Comparison of ENCODE assay signal across 8 mouse cellular contexts in genomic region chr7:35056436-35056864, GRCm38 (mm10). TPM values are rescaled to one million over a fixed set of nuclear protein-coding genes. Genes with fewer than 3 reads are reported as not detected.
DNase-seq lines count a peak whose midpoint lies in the region; ATAC-seq and TF ChIP-seq lines count a peak whose summit lies in the region.

Cebpg (minus strand) TSS chr7:35056573.

- peak within 1 kb of the TSS; percentile 93 for H3K4me2 ChIP-seq in lung, embryonic 14.5 days

- under 1% methylated on average over 53 of the region's 53 CpGs for WGBS in cerebellum, adult 2 months
- WGBS in lung, embryonic 14.5 days, result under 1% methylated on average over 46 of the region's 53 CpGs

- H3K9me3 ChIP-seq in lung, embryonic 14.5 days (ENCODE audit: low read depth, low read length), result no peaks in the 10 kb centered on the region

- no peaks in the 10 kb centered on the region for H3K27me3 ChIP-seq in cerebellum, adult 2 months (ENCODE audit: control insufficient read depth, insufficient read depth, low read length)
- H3K27me3 ChIP-seq in lung, embryonic 14.5 days (ENCODE audit: insufficient read depth, low read length), result no peaks in the 10 kb centered on the region

- no peak for TF ChIP-seq CTCF in cerebellum, adult 2 months (IDR thresholded peaks at IDR 0.05; ENCODE audit: borderline replicate concordance, insufficient read depth, low read depth, low read length)
- no peak for TF ChIP-seq CTCF in lung, embryonic 14.5 days (IDR thresholded peaks at IDR 0.05; ENCODE audit: low read depth)

- H3K9ac ChIP-seq in lung, embryonic 14.5 days, result peak within 1 kb of the TSS; percentile 87

- peak; percentile 53 for TF ChIP-seq POLR2A in cerebellum, adult 2 months (IDR thresholded peaks at IDR 0.05; ENCODE audit: borderline replicate concordance, insufficient read depth, low read length)

- no peaks in the 10 kb centered on the region for H3K4me1 ChIP-seq in cerebellum, adult 2 months (ENCODE audit: control insufficient read depth, insufficient read depth, low read length)
- H3K4me1 ChIP-seq in lung, embryonic 14.5 days (ENCODE audit: insufficient read depth), result peaks cover 8% of the 10 kb centered on the region

- ATAC-seq in lung, embryonic 14.5 days (ENCODE audit: insufficient read depth), result peak; percentile 99
- peak; percentile 95 for ATAC-seq in neutrophil, adult 5-6 weeks (ENCODE audit: extremely low read depth, insufficient number of reproducible peaks, low FRiP score, poor library complexity, severe bottlenecking)

- peak; percentile 59 for DNase-seq in MEL-GATA-1-ER (ENCODE audit: extremely low read depth, low read depth)
- DNase-seq in cerebellum, adult 2 months, result peak; percentile 97 to 99
- DNase-seq in forelimb bud, embryonic 11.5 days (ENCODE audit: low read depth, low spot score), result peak; percentile 88
- peak; percentile 98 for DNase-seq in heart, postnatal 4 days
- peak; percentile 92 to 98 for DNase-seq in layer of hippocampus, adult 8-10 months (ENCODE audit: low spot score in 2 of 2)
- peak; percentile 97 for DNase-seq in lung, embryonic 14.5 days
- peak; percentile 95 for DNase-seq in testis, postnatal 14 days (ENCODE audit: low spot score)

- no peaks in the 10 kb centered on the region for H3K36me3 ChIP-seq in lung, embryonic 14.5 days (ENCODE audit: insufficient read depth)

- peak within 1 kb of the TSS; percentile 84 for H3K27ac ChIP-seq in cerebellum, adult 2 months (ENCODE audit: insufficient read depth, low read length)
- peak within 1 kb of the TSS; percentile 81 for H3K27ac ChIP-seq in lung, embryonic 14.5 days (ENCODE audit: low read depth)

- peak within 1 kb of the TSS; percentile 89 for H3K4me3 ChIP-seq in cerebellum, adult 2 months (replicated peaks; ENCODE audit: insufficient read depth, low read depth, low read length)
- peak within 1 kb of the TSS; percentile 89 for H3K4me3 ChIP-seq in lung, embryonic 14.5 days (ENCODE audit: low read depth, low read length)

RNA-seq across cellular contexts. Expression of gene Cebpg, which starts in this region (rescaled TPM):
- polyA plus RNA-seq in cerebellum, adult 2 months (2012; rRNA removed), result 25.1 and 25.3 TPM in 2 replicates
- total RNA-seq in heart, postnatal 4 days (2021), result 10 to 100 TPM; 17.4 to 19.3 TPM
- 10 to 100 TPM; 31.5 to 42.0 (median 36.7) TPM for total RNA-seq in layer of hippocampus, adult 8-10 months (2022)
- polyA plus RNA-seq in lung, embryonic 14.5 days (2014; fragmentation: Nextera tagmentation; extraction: Ambion mirVana), result 38.6 and 41.7 TPM in 2 replicates
- total RNA-seq in neutrophil, adult 5-6 weeks (2017), result 50.2 and 58.8 TPM in 2 replicates

Comparison
In these comparisons a context has a peak if more than half of its experiments do, and no peak if none do; other contexts are left out.
1. Peak in every context shown above with its lines: DNase-seq, ATAC-seq, H3K4me3 ChIP-seq and H3K27ac ChIP-seq.